ENCODE assay signal across 19 mouse cellular contexts in genomic region chr10:27378286-27378685, GRCm38 (mm10).
DNase-seq lines count a peak whose midpoint lies in the region; ATAC-seq and TF ChIP-seq lines count a peak whose summit lies in the region.
"Had no signal": no experiment of that assay in that cellular context is flagged by ENCODE, and none has a peak within 500 bp of the region (broad histone marks: within the 10 kb centered on the region; RNA-seq: fewer than 3 reads in every experiment).

No protein-coding gene starts in this region.

- no peaks in the 10 kb centered on the region for H3K9me3 ChIP-seq in lung, embryonic 14.5 days (ENCODE audit: low read depth, low read length)
- no peaks in the 10 kb centered on the region for H3K9me3 ChIP-seq in midbrain, postnatal 0 days (ENCODE audit: low read length)
- H3K9me3 ChIP-seq: G1E; intestine, embryonic 15.5 days; neural tube, embryonic 12.5 days had no signal

- no peak for TF ChIP-seq POLR2A in lung, adult 2 months (IDR thresholded peaks at IDR 0.05; ENCODE audit: borderline replicate concordance, extremely low read depth, low read depth, low read length)

- DNase-seq in heart, adult 11 months: peak; percentile 93
- no peak for DNase-seq in heart, postnatal 36 days
- DNase-seq in lung, embryonic 14.5 days: peak; percentile 8
- no peak for DNase-seq in lung, adult 2 months
- peak; percentile 81 for DNase-seq in NIH3T3 (ENCODE audit: low read depth)
- DNase-seq in fibroblast of lung, adult 2 months (ENCODE audit: low read depth): peak; percentile 51
- DNase-seq in midbrain, postnatal 0 days (ENCODE audit: low spot score): no peak
- DNase-seq: adrenal gland, adult 8-10 months; cerebellum, postnatal 14 days; embryo, embryonic 11 days; right cerebral cortex, postnatal 25 days; thymus, postnatal 36 days had no signal

- H3K27ac ChIP-seq in lung, embryonic 14.5 days (ENCODE audit: low read depth): no peak overlapping the region
- no peak overlapping the region for H3K27ac ChIP-seq in midbrain, postnatal 0 days (ENCODE audit: low read depth, low read length)
- H3K27ac ChIP-seq: hindbrain, embryonic 14.5 days; intestine, embryonic 15.5 days; neural tube, embryonic 12.5 days had no signal

- H3K4me2 ChIP-seq in lung, embryonic 14.5 days: no peak overlapping the region
- H3K4me2 ChIP-seq in midbrain, postnatal 0 days (ENCODE audit: low read depth, low read length, poor library complexity, severe bottlenecking): no peak overlapping the region
- H3K4me2 ChIP-seq: hindbrain, embryonic 14.5 days; intestine, embryonic 15.5 days; neural tube, embryonic 12.5 days had no signal

- no peak for TF ChIP-seq CTCF in lung, embryonic 14.5 days (IDR thresholded peaks at IDR 0.05; ENCODE audit: low read depth)
- no peak for TF ChIP-seq CTCF in lung, adult 2 months (IDR thresholded peaks at IDR 0.05; ENCODE audit: insufficient read depth, low read length)
- no peak for TF ChIP-seq CTCF in midbrain, postnatal 0 days (IDR thresholded peaks at IDR 0.05)

- ATAC-seq in lung, embryonic 14.5 days (ENCODE audit: insufficient read depth): no peak
- no peak for ATAC-seq in midbrain, postnatal 0 days (ENCODE audit: low FRiP score)
- ATAC-seq: CD4-positive, CD25-positive, alpha-beta regulatory T cell, adult 4 months; forebrain, embryonic 16.5 days; intestine, embryonic 15.5 days had no signal

- H3K36me3 ChIP-seq in lung, embryonic 14.5 days (ENCODE audit: insufficient read depth): no peaks in the 10 kb centered on the region
- H3K36me3 ChIP-seq in midbrain, postnatal 0 days (ENCODE audit: insufficient read depth, low read length): no peaks in the 10 kb centered on the region
- H3K36me3 ChIP-seq: G1E; intestine, embryonic 15.5 days; neural tube, embryonic 12.5 days had no signal

- no peaks in the 10 kb centered on the region for H3K4me1 ChIP-seq in lung, embryonic 14.5 days (ENCODE audit: insufficient read depth)
- H3K4me1 ChIP-seq in lung, adult 2 months (ENCODE audit: control insufficient read depth, insufficient read depth, low read length): no peaks in the 10 kb centered on the region
- H3K4me1 ChIP-seq in midbrain, postnatal 0 days (ENCODE audit: insufficient read depth, low read length): no peaks in the 10 kb centered on the region
- H3K4me1 ChIP-seq: intestine, embryonic 15.5 days; neural tube, embryonic 12.5 days had no signal

- intact Hi-C loops in heart, postnatal 36 days (cut with DNase I): no loop called here

- 37% methylated on average over 1 of the region's 1 CpGs for WGBS in lung, embryonic 14.5 days
- WGBS in lung, adult 2 months: 33% methylated on average over 1 of the region's 1 CpGs
- WGBS in midbrain, postnatal 0 days: 48% methylated on average over 1 of the region's 1 CpGs

- H3K4me3 ChIP-seq in lung, embryonic 14.5 days (ENCODE audit: low read depth, low read length): no peak overlapping the region
- H3K4me3 ChIP-seq in lung, adult 2 months (replicated peaks; ENCODE audit: extremely low read depth, low read depth, low read length): no peak overlapping the region
- no peak overlapping the region for H3K4me3 ChIP-seq in midbrain, postnatal 0 days (ENCODE audit: low read depth, low read length)
- H3K4me3 ChIP-seq: erythroblast, embryonic 14.5 days; intestine, embryonic 15.5 days; neural tube, embryonic 12.5 days had no signal

- no peaks in the 10 kb centered on the region for H3K27me3 ChIP-seq in lung, embryonic 14.5 days (ENCODE audit: insufficient read depth, low read length)
- H3K27me3 ChIP-seq in midbrain, postnatal 0 days (ENCODE audit: insufficient read depth, low read length): no peaks in the 10 kb centered on the region
- H3K27me3 ChIP-seq: intestine, embryonic 15.5 days; neural tube, embryonic 12.5 days had no signal

- H3K9ac ChIP-seq in lung, embryonic 14.5 days: no peak overlapping the region
- H3K9ac ChIP-seq in midbrain, postnatal 0 days (replicated peaks; ENCODE audit: low read length, poor library complexity, severe bottlenecking): no peak overlapping the region
- H3K9ac ChIP-seq: hindbrain, embryonic 14.5 days; intestine, embryonic 15.5 days; neural tube, embryonic 12.5 days had no signal

Comparison
In these comparisons a context has a peak if more than half of its experiments do, and no peak if none do; other contexts are left out.
1. DNase-seq: peak in heart, adult 11 months (single experiment), lung, embryonic 14.5 days (single experiment), NIH3T3 (single experiment) and fibroblast of lung, adult 2 months (single experiment); none in heart, postnatal 36 days (0 of 2), lung, adult 2 months (single experiment) and midbrain, postnatal 0 days (single experiment).